Mouse (Mus musculus): ENCODE data around the gene Tgfb2.

DNA sequence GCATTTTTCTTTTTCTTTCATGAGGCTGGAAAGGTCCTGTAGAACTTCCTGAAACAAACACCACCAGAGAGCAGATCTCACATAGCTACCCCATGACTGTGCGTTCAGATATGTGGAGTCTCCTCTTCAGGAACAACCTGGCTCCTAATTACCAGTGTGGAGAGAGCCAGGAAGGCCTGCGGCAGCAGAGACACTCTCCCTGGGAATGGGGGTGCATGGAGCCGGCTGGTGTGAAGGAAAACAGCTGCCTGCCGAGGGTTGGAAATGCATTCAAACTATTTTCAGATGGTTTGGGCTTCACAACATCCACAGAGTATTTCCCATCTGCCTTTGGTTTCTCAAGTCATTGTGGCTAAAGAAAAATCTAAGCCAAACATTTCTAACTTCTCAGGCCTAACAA lies 10.4 kb downstream of the Tgfb2 start:
- no peak for TF ChIP-seq CTCF (IDR thresholded peaks at IDR 0.05; ENCODE audit: control insufficient read depth, insufficient read depth, low read length)
- TF ChIP-seq POLR2A (IDR thresholded peaks at IDR 0.05; ENCODE audit: borderline replicate concordance, control insufficient read depth, low read depth, low read length) = no peak
